Mouse (Mus musculus): ENCODE results near the gene Cc2d2b.

The Cc2d2b gene

DNA sequence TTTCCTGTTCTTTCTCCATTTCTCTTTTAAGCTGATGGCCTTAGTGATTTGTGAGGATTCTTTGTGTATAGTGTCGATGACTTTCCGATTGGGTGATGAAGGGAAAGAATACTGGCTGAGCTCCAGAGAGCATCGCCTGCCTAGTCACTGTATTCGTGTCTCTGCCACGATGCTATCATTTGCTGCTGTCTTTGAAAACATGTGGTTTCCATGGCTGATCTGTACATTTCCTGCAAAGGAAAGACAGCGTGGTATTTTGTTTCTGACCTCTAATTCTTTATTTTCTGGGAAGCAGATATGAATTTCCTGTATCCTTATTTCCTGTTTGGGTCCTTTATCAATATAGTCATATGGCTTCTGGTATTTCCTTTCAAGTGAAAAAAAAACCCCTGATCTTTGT lies 91.8 kb downstream of the Cc2d2b start:
- DNase-seq, result no peak

DNA sequence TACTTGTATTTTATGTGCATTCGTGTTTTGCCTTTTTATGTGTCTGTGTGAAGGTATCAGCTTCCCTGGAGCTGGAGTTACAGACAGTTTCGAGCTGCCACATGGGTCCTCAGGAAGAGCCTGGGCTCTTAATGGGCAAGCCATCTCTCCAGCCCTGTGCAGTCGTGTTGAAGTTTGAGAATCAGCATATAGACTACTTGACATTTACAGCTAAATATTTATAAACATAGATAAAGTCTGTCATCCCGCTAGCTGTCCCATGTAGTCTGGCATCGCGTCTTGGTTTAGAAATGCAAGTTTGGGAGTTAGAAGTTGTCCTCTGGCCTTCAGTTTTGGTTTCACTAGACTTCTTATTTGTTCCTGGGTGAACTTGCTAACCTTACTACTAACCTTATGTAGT lies 92.5 kb downstream of the Cc2d2b start:
- DNase-seq, result no peak

DNA sequence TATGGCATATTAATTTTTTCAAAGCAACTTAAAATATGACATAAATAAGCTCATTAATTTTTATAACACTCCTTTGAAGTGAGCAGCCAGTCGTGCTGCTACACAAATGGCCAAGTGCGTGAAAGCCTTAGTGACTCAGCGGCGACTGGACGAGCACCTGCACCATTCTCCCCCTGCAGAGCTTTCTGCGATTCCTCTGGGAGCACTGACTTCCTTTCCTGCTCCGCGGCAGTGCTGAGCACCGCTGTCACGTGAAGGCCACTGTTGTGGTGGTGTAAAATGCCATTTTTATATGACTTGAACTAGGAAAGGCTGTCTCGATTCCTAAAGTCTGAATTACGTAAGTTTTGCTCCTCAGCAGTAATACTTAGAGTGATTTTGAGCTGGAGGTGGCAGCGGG lies 93.0 kb downstream of the Cc2d2b start:
- no peak for DNase-seq

DNA sequence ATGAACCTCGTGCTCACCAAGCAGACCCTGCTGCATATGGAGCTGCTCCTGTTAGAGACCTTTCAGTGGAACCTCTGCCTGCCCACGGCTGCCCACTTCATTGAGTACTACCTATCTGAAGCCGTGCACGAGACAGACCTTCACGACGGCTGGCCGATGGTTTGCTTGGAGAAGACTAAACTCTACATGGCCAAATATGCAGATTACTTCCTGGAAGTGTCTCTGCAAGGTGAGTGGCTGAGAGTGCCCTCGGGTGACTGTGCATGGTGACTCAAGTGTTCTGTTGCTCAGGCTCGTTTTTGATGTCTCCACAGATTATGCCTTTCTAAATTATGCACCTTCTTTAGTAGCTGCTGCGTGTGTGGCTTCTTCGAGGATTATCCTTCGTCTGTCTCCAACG lies 96.2 kb downstream of the Cc2d2b start:
- DNase-seq, result no peak

DNA sequence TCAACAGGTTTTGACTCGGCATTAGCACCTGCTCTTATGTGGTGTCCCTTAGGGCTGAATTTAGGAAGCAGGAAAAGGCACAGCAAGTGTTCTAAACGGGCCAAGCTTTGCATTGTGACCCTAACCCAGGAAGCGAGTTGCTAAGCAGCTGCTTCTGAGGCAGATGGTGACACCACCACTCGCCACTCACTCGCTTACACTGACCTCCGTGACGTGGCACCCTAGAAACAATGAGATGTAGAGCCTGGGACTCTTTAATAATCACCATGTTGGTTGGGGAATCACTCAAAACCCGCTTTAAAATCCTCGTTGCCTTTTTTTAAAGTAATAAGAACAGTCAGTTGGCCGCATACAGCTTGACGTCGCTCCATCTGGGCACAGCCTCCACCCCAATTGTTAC lies 100.8 kb downstream of the Cc2d2b start:
- DNase-seq, result no peak

DNA sequence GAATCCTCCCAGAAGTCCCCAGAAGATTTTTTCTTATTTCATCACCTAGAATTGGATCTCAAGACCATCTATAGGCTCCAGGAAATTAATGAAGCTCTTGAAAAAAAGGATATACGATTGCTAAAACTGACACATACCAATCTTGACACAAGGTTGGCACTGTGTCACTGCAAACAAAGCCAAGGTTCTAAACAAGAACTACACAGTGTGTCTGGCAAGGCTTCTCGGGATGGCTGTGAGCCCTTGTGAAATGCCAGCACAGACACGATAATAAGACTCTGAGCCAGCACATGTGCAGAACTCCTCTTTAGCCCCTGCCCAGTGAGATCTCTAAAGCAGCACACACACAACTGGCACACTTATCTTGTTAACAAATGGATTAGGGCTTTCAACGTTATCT lies 111.0 kb downstream of the Cc2d2b start:
- no peak for DNase-seq

DNA sequence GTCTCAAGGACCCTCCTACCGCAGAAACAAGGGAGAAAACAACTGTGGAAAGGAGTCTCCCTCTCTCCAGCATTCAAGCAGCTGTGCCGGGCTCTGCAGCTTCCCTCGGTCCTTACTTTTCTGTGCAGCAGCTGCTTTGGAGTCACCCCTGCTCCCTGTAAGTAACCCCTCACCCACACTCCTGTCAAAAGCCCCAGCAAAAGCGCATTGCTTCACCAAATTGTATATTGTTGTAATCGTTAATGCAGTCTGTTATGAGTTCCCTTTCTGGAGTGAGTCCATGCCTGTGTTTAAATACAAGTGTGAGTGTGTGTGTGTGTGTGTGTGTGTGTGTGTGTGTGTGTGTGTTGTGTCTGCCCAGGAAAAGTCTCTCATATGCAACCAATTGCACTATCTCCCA lies 119.7 kb downstream of the Cc2d2b start:
- DNase-seq, result no peak

DNA sequence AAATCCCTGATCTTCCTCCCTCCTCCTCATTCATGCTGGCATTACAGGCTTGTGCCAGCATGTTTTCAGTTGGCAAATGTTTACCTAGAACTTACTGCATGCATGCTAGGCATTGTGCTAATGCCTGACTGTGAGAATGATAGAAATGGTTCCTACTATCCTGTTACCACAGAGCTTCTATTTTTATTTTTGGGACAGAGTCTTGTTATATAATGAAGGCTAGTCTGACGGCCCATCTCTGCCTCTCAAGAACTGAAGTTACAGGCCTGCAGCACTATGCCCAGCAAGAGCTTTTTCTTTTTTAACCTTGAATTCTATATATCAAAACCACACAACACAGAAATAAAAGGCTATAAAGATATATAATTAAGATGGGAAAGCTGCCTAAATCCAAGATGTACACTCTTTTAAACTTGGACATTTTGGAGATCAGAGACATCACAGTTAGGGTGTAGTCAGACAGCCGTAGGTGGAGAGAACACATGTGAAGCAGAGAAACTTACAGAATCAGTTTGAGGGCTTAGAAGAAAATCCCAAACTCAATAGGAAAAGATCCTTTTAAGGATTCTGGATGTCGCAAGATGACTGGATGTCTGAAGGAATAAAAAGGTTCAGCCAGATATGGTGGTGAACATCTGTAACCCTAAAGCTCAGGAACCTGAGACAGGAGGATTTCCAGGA lies 121.0 kb downstream of the Cc2d2b start:
- no peak for DNase-seq

DNA sequence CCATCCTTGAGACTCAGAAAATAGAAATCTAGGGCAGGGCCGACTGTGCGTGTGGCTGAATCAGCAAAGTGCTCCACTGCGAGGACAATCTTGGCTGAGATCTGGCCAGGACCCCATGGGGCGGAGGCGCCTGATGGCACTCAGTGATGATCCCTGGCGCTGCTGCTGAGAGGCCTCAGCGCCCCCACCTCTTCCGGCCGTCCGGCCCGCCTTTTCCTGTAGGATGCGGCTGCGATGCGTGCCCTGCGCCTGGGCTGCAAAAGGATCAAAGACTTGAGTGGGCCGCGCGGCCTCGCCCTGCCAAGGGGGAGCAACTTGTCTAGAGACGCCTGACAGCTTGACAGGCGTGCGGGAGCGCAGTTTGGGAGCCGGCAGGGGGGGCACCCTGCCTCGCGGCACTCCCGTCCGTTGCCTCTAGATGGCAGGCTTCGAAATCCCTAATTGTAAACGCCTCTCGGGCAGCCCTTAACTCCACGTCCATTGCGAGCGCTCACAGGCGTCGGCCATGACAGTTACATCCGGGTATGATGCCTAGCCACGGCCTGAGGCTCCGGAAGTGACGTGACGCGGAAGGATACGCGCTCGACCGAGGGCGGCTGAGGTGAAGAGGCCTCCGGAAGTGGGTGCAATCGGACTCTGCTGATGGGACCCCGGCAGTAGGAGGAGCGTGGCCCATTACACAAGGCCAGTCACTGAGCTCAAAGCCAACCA lies 124.6 kb downstream of the Cc2d2b start:
- peak; percentile 91 for DNase-seq

Data from right cerebral cortex, postnatal 14 days (tissue).